Mouse (Mus musculus) frontal cortex, postnatal 36 days (tissue): ENCODE data around the gene Rgs12.

Experiments used
- DNase-seq, 2 experiments: peaks; one replicate each; pipeline ENCODE4 v3.0.0; 2022; ENCODE audit warnings: low spot score in 2 of 2

The Rgs12 gene

DNA sequence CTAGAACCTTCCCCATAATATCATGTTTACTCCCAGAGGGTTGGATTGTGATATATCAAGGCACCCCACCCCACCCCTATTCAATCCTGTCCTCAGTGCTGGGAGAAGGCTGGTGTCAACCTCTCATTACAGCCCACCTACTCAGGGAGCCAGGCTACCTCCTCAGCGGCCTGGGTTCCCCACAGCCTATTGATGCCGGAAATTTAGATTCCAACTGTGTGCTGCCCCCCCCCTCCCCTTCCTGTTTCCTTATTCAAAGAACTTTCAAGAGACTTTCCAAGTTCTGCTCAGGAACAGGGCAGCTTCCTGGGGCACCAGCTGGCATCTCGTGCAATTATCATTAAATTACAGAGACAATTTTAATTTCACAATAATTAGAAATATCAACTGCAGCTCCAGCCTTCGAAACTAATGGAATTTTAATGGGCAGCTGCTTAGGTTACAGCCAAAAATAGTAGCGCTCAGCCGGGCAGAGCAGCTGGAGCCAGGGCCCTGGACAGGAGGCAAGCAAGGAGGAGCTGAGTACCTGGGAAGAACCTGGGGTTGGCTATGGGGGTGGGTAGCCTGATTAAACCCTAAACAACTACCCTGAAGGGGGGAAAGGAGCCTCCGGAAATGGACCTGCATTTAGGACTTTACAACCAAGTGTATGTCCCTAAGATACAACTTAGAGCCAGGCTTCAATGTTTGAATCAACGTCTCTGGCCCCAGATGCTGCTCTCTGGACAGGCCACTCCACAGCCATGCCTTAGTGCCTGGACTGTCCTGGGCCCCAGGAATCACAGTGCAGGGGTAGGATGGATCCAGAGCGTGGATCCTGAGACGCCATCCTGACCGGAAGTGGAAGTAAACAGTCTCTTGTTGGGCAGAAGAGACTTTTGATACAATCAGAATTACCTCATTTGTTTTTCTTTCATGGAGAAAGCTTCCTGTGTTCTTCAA is 17.5 kb upstream of the Rgs12 start:
- no peak for DNase-seq

DNA sequence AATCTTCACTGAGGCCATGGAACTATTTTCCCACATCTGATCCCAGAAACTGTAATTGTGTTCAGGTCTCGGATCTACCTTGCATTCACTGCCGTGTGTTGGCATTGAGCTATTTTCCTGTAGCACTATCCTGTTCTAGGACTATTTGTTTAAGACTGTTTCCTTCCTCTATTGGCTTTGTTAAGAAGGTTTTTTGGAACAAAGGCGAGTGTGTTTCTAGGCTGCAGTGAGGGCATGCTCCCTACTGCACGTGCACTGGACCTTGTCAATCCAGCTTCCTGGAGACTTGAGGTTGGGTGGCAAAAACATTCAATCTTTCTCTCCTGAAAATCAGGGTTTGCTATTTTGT is 16.8 kb upstream of the Rgs12 start:
- no peak for DNase-seq

DNA sequence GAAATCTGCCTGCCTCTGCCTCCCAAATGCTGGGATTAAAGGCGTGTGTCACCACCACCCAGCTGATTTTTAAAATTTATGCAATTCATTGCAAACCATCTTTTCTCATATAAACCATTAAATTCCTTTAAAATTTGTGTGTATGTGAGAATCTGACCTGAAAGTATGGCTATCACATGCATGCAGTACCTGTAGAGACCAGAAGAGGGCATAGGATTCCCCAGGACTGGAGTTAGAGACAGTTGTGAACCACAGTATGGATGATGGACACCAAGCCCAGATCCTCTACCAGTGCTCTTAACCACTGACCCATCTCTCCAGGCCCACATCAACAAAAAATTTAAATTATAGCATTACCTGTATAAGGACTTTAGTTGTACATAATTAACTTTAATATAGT is 15.8 kb upstream of the Rgs12 start:
- no peak for DNase-seq

DNA sequence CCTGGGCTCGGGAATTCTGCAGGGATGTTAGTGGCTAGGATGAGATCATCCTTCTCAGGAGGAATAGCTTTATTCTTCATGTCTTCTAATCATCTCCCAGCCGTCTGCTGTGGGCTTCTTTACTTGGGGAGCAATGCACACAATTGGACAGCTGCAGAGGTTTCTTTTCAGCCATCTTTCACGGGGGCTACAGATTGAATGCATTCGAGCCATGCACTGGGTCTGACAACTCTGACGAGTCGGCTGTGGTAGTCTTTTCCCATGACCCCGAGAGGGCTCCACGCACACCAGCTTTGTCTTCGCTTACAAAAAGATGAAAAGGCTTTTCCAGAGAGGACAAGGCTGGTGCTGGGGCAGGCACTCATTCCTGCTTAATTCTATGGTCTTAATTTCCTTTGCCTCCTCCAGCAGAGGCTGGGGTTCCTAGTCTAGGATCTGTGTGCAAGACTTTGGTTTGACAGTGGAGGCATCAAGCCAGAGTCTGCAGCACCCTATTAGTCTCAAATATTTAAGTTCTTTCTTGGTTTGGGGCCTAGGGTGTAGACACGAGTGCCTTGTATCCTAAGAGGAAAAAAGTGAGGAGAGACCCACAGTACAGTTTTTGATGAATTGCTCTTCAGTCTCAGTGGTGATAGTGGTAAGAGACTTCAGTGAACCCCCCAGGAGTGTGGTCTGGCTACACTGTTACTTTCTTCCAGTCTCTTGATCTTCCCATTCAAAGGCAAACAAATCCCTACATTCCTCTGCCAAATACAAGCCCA is 7.4 kb upstream of the Rgs12 start:
- no peak for DNase-seq

DNA sequence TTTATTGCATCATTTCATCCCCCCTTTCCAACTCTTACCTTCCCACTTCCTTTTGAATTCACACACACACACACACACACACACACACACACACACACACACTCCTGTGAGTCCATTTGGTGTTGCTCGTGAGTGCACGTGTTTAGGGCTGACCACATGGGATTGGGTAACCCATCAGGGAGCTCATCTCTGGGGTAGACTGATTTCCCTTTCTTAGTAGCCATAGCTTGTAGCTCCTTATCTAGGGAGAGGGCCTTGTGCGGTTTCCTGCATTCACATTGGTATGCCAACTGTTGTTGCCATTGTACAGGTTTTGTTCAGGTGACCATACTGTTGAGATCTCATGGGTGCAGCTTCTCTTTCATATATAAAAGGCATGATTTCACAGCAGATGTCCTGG is 5.8 kb upstream of the Rgs12 start:
- DNase-seq = no peak

DNA sequence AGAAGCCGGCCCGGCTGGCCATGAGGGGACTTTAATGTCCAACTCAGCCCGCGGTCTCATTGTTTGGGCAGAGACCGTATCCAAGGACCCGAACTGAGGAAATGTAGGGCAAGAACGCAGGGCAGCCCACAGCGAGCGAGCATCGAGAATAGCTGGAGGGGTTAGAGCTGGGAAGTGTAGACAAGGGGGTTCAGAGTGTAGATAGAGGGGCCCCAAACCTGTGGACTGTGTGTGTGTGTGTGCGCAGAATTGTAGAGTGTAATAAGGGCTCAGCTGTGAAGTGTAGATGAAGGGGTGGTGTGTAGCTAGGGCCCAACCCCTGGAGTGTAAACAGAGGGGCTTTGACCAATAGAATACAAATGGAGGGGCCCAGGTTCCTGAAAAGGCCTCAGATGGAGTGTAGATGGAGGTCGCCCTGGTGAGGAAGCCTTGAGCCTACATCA is 545 bp downstream of the Rgs12 start:
- DNase-seq = no peak

DNA sequence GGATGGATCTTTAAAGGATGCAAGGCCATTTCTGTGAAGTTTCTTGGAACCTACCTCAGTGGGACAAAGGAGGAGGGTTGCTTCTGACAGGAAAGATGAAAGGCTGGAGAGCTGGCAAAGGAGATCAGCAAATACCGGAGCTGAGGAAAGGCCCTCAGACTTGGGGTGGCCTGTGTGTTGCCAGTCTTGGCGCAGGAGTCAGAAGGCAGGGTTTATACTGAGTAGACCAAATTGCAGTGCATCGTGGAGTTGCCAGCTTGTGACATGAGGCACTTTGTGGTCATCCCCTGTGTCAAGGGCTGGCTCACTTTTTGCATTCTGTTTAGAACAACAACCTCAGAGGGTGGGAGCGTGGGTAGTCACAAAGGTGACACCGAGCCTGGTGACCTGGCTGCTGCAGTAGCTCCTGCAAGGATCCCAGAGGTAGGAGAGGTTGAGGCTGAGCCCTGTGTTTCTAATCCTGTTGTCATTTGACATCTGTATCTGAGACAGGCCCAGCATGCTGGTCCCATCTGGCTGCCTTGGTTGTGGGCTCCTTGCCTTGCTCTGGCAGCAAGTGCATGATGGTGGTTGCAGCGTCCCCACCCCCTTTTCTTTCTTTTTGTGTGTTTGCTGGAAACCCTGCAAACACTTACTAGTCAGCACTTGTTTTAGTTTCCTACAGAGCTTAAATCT is 1.4 kb downstream of the Rgs12 start:
- no peak for DNase-seq

DNA sequence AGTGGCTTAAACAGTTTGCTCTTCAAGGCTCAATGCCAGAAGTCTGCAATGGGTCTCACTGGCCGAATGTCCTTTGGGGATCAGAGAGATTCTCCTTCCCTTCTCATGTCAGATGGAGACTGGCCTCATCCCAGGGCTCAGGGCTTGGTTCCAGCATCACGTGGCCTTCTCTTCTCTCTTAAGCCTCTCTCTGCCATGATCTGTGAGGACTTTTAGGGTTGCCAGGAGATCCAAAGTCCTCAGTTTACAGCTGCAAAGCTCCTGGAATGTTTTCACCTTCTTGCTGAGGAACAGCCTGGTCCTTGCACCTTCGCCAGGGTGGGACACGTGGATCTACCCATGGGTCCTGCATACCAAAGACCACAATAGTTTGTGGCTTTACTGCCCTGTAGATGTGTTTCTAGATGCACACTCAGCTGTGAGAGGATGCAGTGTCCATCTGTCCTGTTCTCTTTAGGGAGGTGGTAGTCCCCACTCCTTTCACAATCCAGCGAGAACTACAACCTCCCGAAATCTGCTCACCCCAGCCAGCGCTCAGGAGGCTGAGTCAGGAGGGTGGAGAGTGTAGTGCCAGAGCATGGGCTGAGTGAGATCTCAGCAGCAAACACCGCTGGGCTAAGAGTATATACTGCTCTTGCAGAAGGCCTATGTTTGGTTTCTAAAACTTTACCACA is 2.1 kb downstream of the Rgs12 start:
- DNase-seq = no peak

DNA sequence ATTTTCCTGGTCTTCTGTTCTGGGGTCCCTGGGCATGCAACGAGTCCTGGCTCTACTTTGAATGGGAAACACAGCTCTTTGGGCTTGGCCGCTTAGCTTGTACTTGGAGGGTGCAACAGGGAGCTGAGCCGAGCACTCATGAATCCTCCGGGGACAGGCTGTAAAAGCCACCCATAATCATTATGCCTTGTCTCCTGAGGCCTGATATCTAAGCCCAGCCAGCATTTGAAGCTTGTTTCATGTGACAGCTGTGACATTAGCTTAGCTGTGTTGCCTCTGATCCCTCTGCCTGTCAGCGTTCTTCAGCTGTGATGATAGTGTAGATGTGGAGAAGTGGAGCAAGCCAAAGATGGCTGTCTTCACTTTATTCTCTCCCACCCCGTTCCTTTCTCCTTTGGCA is 5.3 kb downstream of the Rgs12 start:
- no peak for DNase-seq

DNA sequence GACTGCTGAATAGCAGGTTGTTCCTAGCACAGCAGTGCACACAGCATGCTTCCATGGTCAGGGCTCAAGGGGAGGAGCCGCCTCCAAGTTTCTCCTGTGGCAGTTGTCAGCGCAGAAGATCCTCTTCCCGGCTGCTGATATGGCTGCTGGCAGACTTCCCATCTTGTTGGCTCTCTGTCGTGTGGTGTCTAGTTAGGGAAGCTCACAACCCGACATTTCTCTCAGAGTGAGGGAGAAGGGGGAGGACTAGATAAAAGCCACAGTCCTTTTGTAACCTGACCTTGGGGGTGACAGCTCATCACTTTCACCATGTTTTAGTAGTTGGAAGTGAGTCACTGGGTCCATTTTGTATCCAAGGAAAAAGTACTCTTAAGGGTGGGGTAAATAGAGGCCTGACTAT is 6.4 kb downstream of the Rgs12 start:
- no peak for DNase-seq

DNA sequence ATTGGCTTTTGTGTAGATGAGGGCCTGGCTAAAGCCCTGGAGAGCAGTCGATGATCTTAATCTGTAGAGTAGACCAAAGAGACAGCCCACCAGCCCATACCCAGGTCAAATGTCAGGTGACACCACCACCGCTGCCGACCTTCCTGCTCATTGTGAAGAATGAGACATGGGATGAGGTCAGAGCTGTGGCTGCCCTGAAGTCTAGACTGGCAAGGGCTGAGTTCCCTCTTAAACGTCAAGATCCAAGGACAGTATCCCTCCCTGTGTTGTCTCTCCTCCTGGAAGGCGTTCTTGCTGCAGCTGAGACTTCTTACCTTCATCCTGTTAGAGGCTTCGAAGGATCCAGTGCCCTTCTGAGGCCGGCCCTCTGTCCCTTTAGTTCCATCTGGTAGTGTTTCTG is 6.9 kb downstream of the Rgs12 start:
- DNase-seq = no peak

DNA sequence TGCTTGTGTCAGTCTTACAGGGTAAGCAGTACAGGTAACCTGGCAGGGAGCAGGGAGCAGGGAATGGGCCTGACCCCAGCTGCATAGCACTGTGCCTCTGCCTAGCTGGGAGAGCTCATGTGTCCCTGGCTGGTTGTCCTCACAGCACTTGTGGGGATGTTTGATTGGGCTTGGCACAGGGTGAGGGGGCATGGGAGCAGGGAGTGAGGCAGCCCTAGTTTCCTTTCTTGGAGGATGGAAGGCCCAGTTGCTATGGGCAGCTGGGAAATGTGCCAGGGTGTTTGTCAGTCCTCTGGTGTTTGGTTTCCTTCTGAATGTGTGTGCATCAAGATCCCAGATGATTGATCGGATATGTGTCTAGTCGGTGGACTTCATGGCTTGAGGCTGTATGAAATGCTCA is 7.8 kb downstream of the Rgs12 start:
- peak in 1 of 2 experiments; percentile 34 for DNase-seq

DNA sequence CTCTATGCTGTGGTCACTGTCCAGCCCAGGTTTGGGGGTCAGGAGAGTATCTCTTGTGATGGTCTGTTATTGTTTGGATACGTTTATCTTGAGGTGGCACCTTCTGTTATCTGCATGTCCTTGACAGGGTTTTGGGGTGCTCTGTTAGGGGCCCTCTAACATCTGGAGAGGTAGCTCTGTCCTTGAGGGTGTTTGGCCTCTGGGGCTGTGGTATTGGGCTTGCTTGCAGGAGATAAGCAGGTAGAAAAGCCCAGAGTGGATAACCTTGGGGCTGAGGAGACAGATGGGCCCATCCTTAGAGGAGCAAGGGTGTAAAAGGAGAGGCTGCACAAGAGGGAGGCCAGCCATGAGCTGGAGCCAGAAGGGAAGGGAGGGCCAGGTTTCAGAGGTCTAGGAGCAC is 10.8 kb downstream of the Rgs12 start:
- no peak for DNase-seq

DNA sequence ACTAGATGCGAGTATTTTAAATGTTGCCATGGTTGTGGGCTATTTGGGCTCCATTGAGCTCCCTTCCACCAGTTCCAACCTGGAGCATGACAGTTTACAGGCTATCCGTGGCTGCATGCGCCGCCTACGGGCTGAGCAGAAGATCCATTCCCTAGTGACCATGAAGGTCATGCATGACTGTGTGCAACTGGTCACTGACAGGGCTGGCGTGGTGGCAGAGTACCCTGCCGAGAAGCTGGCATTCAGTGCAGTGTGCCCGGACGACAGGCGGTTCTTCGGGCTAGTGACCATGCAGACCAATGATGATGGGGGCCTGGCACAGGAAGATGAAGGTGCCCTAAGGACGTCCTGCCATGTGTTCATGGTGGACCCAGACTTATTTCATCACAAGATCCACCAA is 16.3 kb downstream of the Rgs12 start:
- DNase-seq = no peak

DNA sequence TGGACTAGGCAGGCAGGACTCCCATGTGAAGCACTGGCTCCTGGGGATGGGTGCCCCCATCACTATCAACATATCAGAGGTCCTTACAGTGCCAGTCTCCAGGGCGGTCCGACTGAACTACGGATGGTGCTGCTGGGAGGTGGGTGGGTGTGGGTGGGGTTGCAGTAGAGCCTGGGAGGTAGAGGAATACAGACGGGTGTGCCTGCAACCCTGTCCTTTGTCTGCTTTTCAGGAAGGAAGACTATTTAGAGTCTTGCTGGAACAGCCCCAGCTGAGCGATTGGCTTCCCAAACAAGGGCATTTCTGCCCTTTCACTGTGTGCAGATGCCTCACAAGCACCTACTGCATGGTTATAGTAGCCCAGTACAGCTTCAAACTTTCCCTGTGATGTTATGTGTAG is 19.1 kb downstream of the Rgs12 start:
- no peak for DNase-seq

DNA sequence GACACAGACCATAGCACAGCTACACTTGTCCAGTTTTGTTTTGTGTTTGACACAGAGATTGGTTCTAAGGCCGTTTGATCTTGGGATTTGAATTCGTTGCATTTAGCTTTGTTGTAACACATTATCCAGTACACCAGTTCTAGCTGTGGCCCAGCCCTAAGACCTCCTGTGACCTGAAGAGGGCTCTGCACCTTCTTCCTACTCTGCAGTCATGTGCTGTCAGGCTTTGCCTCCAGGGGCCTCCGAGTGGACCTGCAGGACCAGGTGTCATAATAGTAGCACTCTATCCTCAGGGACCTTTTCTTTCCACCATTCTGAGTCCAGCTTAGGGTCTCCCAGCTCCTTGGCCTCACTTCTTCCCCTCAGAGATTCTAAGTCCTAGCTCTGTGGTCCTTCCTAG is 23.2 kb downstream of the Rgs12 start:
- DNase-seq = no peak

DNA sequence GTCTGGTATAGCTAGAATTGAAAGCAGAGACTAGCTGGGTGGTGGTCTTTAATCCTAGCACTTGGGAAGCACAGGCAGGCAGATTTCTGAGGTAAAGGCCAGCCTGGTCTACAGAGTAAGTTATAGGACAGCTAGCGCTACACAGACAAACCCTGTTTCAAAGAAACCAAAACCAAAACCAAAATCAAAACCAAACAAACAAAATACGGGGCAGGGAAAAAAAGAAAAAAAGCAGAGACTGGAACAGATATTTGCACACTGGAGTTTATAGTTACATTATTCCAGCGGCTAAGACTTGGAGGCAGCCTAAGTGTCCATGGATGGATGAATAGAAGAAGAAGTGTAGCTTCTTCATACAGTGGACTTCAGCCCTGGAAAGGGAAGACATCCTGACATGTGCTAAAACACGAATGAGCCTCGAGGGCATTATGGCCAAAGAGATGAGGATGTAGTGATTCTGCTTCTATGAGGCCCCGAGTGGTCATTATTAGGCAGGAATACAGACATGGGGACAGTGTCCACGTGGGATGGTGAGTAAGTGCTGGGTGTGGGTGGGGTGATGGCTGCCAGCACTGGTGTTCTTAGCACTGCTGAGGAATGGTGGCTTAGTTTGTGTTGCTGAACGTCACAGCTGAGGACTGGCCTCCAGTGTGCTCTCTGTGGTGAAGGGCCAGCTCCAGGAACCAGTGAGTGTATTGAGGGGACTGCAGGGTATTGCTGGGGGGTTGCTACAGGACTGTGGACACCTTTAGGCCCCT is 24.5 kb downstream of the Rgs12 start:
- DNase-seq = no peak

DNA sequence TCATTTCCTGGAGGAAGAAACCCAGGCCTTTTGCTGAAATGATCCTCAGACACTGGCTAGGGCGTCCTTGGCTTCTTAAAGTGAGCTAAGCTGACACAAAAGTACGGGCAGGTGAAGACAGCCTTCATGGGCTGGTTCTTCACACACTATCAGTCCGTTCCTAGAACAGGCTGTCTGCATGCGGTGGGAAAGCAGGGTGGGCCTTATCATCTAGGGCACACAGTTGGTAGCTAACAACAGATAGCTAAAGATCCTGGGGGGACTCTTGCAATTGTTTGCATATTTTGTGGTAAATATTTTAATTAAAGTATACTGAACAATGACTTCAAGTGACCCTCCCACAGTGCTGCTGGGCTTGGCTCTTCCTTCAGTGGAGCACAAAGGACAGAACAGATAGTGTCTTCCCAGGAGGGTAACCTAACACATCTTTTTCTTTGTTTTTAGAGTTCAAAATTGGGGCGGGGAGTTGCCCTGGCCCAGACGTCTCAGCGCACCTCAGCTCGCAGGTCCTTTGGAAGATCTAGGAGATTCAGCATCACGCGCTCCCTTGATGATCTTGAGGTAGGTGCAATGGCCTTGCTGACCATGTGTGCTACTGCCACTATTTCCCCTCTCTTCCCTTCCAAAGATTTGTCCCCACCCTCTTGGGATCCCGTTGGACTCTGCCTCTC is 25.7 kb downstream of the Rgs12 start:
- no peak for DNase-seq

DNA sequence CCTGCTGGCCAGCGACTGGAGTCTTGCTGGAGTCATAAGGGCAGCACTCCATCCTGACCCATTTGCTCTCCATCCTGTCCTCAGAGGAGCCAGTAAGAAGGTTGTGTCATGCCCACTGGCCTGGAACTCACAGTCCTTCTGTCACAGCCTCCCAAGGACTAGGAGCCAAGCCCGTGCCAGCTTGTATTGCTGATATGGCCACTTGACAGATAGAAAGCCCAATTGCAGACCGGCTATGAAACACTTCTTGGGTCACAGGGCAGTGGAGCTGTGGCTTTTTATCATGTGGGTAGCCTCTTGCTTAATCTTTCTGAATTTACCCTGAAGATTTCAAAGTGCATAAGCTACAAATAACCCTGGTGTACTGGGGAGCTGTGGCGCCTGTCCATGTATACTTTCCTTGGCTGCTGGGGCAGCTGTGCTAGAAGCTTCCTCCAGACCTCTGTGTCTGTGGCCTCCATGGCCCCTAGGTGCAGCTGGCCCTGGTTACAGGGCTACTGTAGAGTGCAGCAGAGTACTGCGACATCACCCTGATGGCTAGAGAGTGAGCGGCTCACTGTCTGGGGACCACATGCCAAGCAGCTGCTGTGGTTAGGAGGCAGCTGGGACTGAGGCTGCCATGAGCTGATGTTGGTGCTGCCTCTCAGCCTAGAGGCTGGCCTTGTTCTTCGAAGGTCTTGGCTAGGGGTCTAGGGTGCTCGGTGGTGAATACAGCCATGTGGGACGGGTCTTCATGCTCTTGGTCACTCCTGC is 27.5 kb downstream of the Rgs12 start:
- no peak for DNase-seq

DNA sequence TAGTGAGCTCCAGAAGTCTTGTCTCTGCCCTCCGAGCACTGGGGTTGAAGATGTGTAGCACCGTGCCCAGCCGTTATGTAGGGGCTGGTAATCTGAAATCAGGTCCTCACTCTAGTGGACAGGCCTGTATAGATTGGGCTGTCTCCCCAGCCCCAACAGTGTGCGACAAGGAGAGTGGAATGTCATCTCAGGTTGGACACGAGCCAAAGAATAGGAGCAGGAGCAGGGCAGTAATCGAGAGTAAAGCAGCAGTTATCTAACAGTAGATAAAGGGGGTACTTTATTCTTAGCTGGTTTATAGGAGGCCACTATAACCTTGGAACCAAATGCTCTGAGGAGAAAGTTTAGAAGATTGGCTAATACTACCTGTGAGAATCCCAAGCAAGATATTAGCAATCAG is 30.9 kb downstream of the Rgs12 start:
- DNase-seq = no peak
